Mouse (Mus musculus) splenic B cell, adult 2 months (primary cell): ENCODE measurements around the gene Plce1.

ENCODE experiments used
- DNase-seq: peaks from one replicate; pipeline ENCODE4 v3.0.0-alpha.2; 2011; ENCODE audit warnings: low read depth, low spot score
- H3K27me3 ChIP-seq: 2 replicates; pipeline ENCODE4 v1.6.1; 2012; ENCODE audit warnings: mild to moderate bottlenecking, low read length, moderate library complexity, mixed read lengths; ENCODE audit not compliant: control insufficient read depth, poor library complexity, insufficient read depth, severe bottlenecking
- H3K36me3 ChIP-seq: 2 replicates; pipeline ENCODE4 v1.6.1; 2012; ENCODE audit warnings: mild to moderate bottlenecking, low read length, moderate library complexity, mixed read lengths; ENCODE audit not compliant: control insufficient read depth, poor library complexity, insufficient read depth, severe bottlenecking

The Plce1 gene

DNA sequence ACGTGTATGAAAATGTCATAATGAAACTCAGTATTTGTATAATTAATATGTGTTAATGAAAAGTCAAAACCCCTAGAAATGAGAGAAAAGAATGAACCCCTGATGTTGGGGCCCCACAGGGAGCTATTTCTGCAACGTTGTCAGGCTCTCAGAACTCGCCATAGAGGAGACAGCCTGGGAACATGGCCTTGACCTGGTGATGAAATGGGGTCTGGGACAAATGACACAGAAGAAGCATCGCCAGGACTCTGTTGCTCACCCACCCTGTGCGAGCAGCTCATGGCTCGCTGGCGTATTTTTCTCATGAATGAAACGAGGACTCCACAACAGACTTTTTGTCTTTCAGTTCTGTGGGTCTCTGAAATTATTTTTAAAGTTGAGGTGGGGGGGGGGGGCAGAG lies 109.0 kb downstream of the Plce1 start:
- no peak for DNase-seq
- Histone ChIP-seq H3K36me3 (no peaks in the 10 kb centered on the region), H3K27me3 (no peaks in the 10 kb centered on the region)

GRCm38 (mm10) chr19:38592566-38593224 lies 111.8 kb downstream of the Plce1 start:
- Histone ChIP-seq H3K36me3 (no peaks in the 10 kb centered on the region), H3K27me3 (no peaks in the 10 kb centered on the region)
- no peak for DNase-seq

DNA sequence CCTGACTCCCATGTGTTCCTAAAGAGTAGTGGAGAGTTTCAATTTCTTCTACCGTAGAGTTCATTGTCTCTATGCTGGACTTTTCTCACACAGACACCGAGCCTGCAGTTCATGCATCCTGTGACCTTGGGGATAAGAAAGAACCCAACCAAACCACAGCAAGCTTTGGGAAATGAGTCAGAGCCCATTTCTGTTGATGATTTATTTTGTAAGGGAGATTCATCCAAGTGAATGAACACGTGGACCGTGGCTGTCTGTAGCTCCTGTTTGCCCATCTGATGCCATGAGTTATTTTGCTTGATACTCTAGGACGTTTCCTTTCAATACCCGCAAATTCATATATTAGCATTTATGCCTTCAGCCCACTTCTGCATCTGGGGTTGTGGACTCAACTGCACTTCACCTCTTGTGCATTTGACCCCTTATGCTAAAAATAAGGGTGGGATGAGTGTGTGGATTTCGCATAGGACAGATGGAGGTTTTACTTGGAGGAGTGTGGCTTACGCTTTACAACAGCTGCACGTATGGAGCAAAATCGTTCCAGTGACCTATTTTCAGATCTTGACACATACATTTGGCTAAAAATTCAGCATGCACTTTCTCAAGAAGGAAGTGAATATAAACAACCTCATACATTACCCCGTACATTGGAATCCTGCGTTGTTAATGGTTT lies 112.5 kb downstream of the Plce1 start:
- DNase-seq, result no peak
- no peaks in the 10 kb centered on the region for H3K27me3 ChIP-seq
- no peaks in the 10 kb centered on the region for H3K36me3 ChIP-seq

DNA sequence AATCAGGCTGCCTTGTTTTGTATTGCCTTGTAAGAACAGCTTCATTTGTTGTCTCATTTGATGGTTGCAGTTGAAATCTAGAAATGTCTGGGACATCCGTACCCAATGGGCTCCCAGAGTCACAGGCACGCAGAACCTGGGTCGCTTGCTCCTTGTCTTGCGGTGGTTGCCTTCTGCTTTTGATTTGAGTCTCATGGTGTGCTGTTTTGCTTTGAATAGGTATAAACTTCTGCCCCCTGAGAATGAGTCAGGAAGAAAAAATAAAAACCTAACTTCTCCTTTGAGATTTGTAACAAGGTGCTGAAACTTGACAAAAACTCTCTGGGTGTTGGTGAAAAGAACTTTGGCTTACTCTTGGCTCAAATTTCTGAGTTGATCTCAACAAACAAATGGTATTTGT lies 115.2 kb downstream of the Plce1 start:
- no peak for DNase-seq
- no peaks in the 10 kb centered on the region for H3K36me3 ChIP-seq
- H3K27me3 ChIP-seq, result no peaks in the 10 kb centered on the region

- DNase-seq, result peak; percentile 23
- no peaks in the 10 kb centered on the region for H3K27me3 ChIP-seq
Measured at GRCm38 (mm10) chr19:38597392-38597791, 116.5 kb downstream of the Plce1 start.

DNA sequence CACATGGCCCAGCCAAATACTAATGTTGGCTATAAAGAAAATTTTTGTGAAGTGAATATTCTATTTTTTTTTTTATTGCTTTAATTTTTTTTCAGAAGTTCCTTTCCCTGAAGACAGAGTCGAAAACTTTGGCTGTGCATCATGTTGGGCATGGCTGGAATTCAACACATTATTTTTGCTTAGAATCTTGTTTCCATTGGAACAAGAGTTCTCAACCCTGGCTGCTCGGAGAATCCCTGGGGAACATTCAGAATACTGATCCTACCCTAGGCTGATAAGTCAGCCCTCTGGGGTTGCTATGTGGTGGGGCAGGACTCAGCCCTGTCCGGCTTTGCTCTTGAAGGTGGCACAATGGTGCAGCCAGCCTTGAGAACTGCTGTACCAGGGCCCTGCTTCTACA lies 118.1 kb downstream of the Plce1 start:
- Histone ChIP-seq H3K27me3 (no peaks in the 10 kb centered on the region), H3K36me3 (no peaks in the 10 kb centered on the region)
- no peak for DNase-seq

More at GRCm38 (mm10) chr19:38597392-38597791, 116.5 kb downstream of the Plce1 start:
- H3K36me3 ChIP-seq, result no peaks in the 10 kb centered on the region

DNA sequence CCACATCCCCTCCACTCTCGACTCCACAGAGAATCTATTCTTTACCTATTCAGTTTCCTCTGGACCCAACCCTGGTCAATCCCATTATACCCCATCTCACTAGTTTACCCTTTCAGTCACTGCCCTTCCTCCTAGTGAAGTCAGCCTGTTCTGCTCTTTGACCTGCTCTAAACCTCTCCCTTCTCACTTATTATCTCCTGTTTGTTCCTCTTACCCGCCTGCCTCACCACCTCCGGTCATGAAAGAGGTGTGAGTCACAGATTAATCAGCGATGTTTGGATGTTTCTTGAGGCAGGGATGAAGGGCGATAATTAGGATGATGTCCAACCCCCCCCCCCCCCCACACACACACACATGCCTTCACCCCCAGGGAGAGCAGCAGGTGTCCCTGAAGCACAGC lies 120.2 kb downstream of the Plce1 start:
- no peak for DNase-seq
- H3K27me3 ChIP-seq, result no peaks in the 10 kb centered on the region
- no peaks in the 10 kb centered on the region for H3K36me3 ChIP-seq

DNA sequence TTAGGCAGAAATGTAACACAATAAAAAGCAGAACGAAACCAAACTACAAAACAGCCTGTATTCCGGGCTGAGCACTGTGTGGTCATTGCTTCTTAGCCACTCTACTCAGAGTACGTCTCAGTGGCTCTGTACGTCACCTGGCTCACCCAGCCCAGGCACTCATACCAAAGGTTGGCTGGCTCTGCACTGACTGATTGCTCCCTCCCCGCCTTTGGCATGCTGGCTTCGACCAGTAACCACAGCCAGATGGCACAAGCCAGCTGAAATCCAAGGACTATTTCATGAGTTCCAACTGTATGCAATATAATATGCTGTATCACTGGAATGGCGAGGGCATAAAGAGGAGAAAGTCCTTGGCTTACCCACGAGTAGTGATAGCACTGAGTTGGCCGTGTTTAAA lies 121.9 kb downstream of the Plce1 start:
- no peak for DNase-seq
- no peaks in the 10 kb centered on the region for H3K27me3 ChIP-seq

DNA sequence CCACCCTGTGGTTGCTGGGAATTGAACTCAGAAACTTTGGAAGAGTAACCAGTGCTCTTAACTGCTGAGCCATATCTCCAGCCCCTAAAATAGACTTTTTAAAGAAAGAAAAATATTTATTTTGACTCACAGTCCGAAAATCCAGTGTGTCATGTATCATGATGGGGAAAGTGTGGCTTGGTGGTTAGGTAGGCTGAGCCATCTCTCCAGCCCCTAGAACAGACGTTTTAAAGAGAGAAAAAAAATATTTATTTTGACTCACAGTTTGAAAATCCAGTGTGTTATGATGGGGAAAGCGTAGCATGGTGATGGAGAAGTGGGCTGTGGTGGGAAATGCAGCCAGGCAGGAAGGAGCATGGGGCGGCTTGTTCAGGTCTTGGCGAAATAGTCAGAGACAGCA lies 126.3 kb downstream of the Plce1 start:
- H3K36me3 ChIP-seq, result no peaks in the 10 kb centered on the region
- DNase-seq, result no peak
- H3K27me3 ChIP-seq, result no peaks in the 10 kb centered on the region

More for the DNA sequence above, 121.9 kb downstream of the Plce1 start:
- no peaks in the 10 kb centered on the region for H3K36me3 ChIP-seq

DNA sequence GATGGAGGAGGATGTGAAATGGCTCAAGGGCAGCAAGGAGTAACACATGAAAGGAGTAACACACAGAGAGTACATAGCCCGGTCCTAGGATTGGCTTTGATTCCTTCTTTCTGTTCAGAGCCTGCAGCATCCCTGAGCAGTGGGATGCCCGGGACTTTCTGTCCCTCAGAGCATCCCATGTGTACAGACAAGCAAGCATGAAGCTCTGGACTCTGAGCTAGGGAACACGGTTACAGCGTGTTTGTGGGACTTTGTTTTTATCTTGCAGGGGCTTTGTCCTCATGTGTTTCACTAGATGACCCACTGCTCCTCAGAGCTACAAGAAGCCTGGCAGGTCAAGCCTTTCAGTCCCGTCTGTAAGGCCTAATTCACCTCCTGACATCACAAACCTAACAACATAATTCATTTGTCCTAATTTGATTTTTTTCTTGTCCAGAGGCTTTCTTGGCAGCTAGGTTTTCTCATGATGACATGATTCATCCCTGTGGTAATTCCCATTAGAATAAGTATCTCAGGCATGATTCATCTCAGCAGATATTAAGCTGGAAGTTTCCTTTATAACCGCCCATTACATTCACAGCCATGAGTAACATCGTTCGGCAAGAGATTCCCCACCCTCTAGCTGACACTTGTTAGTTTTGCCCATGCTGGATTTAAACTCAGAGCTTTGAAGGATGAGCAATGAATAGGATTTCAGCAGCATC lies 128.2 kb downstream of the Plce1 start:
- no peak for DNase-seq
- H3K27me3 ChIP-seq, result no peaks in the 10 kb centered on the region
- no peaks in the 10 kb centered on the region for H3K36me3 ChIP-seq

DNA sequence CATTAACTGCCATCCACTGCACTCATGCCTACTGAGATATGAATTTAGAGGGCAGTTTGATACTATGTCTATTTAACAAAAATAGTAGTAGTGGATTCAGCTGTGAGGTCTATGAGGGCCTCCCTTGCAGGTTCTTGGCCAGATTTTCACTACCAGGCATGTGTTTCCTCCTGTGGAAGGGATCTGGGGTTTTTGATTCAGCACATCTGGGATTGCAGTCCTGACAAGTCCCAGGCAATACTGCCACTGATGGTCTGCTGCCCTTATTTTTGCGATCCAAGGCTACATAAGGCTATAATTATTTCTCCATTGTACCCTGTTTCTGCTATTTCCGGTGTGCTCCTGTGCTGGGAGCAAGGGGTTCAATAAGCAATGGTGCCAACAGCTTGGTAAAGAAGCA lies 129.4 kb downstream of the Plce1 start:
- DNase-seq, result no peak
- no peaks in the 10 kb centered on the region for H3K27me3 ChIP-seq
- H3K36me3 ChIP-seq, result no peaks in the 10 kb centered on the region

DNA sequence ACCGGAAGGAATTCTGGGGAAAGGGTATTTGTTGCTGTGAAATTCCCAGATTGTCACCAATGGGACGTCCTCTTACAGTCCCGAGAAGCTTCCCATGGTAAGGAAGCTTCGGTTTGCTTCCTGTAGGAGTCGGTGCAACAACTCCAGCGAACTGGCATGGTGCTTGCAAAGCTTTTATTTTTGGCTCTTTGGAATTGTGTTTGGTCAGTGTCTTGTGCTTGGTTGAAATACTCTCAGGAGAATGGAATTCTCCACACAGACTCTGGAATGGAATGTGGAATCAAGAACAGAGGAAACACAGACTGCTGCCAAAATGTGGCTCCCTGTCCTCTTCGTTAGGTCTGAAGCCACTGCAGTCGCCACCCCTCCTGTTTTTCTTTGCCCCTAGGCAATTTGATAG lies 129.9 kb downstream of the Plce1 start:
- Histone ChIP-seq H3K36me3 (no peaks in the 10 kb centered on the region), H3K27me3 (no peaks in the 10 kb centered on the region)
- DNase-seq, result no peak

DNA sequence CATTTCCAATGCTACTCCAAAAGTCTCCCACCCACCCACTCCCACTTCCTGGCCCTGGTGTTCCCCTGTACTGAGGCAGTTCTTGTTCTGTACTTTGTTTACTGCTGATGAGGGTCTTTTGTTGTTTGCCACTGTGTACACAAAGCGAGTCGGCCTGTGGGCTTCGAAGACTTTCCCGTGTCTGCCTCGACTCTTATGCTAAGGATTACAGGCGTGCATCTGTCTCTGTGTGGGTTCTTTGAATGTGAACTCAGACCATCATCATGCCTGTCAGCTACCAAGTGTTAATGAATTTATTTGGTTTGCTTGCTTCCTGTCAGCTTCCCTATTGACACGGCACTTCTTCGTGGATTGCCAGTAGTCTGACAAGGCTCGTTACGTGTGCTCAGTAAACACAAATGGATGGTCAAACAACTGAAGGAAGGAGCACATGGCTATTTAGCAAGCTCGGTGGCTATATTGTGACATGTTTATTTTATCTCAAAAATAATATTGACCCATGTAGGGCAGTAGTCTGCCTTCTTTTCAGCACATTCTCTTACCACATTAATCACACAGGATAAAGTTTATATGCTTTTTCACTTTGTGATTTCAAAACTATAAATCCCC lies 133.3 kb downstream of the Plce1 start:
- DNase-seq, result no peak
- H3K27me3 ChIP-seq, result no peaks in the 10 kb centered on the region
- no peaks in the 10 kb centered on the region for H3K36me3 ChIP-seq

DNA sequence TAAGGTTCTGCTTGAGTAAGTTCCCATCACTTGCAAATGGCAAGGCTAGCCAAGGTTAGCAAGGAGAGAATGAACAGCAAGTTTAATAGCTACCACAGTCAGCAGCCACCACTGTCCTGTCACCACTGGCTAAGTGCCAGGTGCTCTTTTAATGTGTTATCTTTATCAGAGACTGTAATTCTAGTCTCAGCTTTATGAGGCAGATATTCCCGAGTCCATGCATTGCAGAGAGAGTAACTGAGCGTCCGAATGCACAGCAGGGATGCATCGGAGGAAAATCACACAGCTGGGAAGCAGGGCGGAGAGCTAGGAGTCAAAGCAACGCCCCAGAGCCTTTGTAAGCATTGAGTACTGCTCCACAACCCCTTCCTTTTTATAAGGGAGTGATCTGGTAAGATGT lies 134.4 kb downstream of the Plce1 start:
- Histone ChIP-seq H3K27me3 (no peaks in the 10 kb centered on the region), H3K36me3 (no peaks in the 10 kb centered on the region)
- DNase-seq, result no peak

GRCm38 (mm10) chr19:38620134-38620533 lies 139.2 kb downstream of the Plce1 start:
- Histone ChIP-seq H3K36me3 (no peaks in the 10 kb centered on the region), H3K27me3 (no peaks in the 10 kb centered on the region)
- DNase-seq, result no peak
